ENCODE assay signal across 8 mouse cellular contexts in genomic region chr5:111057084-111057483, GRCm38 (mm10).
DNase-seq lines count a peak whose midpoint lies in the region; ATAC-seq and TF ChIP-seq lines count a peak whose summit lies in the region.

No protein-coding gene starts in this region.

- TF ChIP-seq EP300 in heart, postnatal 0 days (IDR thresholded peaks at IDR 0.05; ENCODE audit: low read depth), result no peak

- no peak overlapping the region for H3K27ac ChIP-seq in heart, postnatal 0 days (ENCODE audit: low read depth)
- H3K27ac ChIP-seq in forebrain, embryonic 14.5 days (ENCODE audit: low read depth, low read length), result peak overlapping the region; percentile 93; the same call in 1 of the 2 replicates

- no peak overlapping the region for H3K9ac ChIP-seq in heart, postnatal 0 days (replicated peaks; ENCODE audit: low read depth, low read length)
- 0 out of 2 replicates have a peak overlapping the region, but pooled peaks have one; percentile 3 for H3K9ac ChIP-seq in forebrain, embryonic 14.5 days (ENCODE audit: low read length)

- 47% methylated on average over 7 of the region's 7 CpGs for WGBS in heart, postnatal 0 days
- 51% methylated on average over 7 of the region's 7 CpGs for WGBS in forebrain, embryonic 14.5 days

- no peak overlapping the region for H3K4me2 ChIP-seq in heart, postnatal 0 days (ENCODE audit: low read depth, low read length)
- H3K4me2 ChIP-seq in forebrain, embryonic 14.5 days (ENCODE audit: low read length), result no peak overlapping the region

- intact Hi-C loops in heart, postnatal 36 days (cut with DNase I), result loop anchor here (5.0 kb wide), 1 partner anchor 80 kb away; no protein-coding TSS in a partner anchor

- no peak for TF ChIP-seq CTCF in heart, postnatal 0 days (IDR thresholded peaks at IDR 0.05; ENCODE audit: low read depth)

- H3K27me3 ChIP-seq in heart, postnatal 0 days (ENCODE audit: control insufficient read depth, insufficient read depth, low read length), result peaks cover 37% of the 10 kb centered on the region
- H3K27me3 ChIP-seq in forebrain, embryonic 14.5 days (replicated peaks; ENCODE audit: control insufficient read depth, insufficient read depth, low read length), result no peaks in the 10 kb centered on the region

- peak; percentile 86 for ATAC-seq in heart, postnatal 0 days (ENCODE audit: insufficient read depth, low read depth)
- peak; percentile 45; the same call in 1 of the 2 replicates for ATAC-seq in forebrain, embryonic 14.5 days
- ATAC-seq in megakaryocyte progenitor cell, adult 5-6 weeks (replicated peaks; ENCODE audit: poor library complexity), result no peak

- H3K36me3 ChIP-seq in heart, postnatal 0 days (replicated peaks; ENCODE audit: control insufficient read depth, insufficient read depth, low read length), result no peaks in the 10 kb centered on the region
- no peaks in the 10 kb centered on the region for H3K36me3 ChIP-seq in forebrain, embryonic 14.5 days (ENCODE audit: control insufficient read depth, insufficient read depth, low read length)

- H3K9me3 ChIP-seq in heart, postnatal 0 days (replicated peaks; ENCODE audit: control insufficient read depth, low read length), result no peaks in the 10 kb centered on the region
- H3K9me3 ChIP-seq in forebrain, embryonic 14.5 days (replicated peaks; ENCODE audit: control insufficient read depth, low read length), result no peaks in the 10 kb centered on the region

- H3K4me3 ChIP-seq in heart, postnatal 0 days (ENCODE audit: low read depth, low read length), result no peak overlapping the region
- H3K4me3 ChIP-seq in forebrain, embryonic 14.5 days (ENCODE audit: low read depth, low read length), result no peak overlapping the region

- DNase-seq in heart, postnatal 0 days (ENCODE audit: low spot score), result peak; percentile 35
- no peak for DNase-seq in heart, postnatal 36 days
- peak; percentile 29 to 31 for DNase-seq in CD8-positive naive resting alpha-beta T cell, adult 2 months (ENCODE audit: low read depth in 2 of 2, low spot score in 2 of 2)
- DNase-seq in forebrain, embryonic 14.5 days (ENCODE audit: low spot score), result peak; percentile 64
- peak; percentile 55 for DNase-seq in lung, postnatal 25 days (ENCODE audit: low spot score)
- no peak for DNase-seq in cerebellum, adult 18-20 months
- DNase-seq in layer of hippocampus, adult 11-12 months (ENCODE audit: low spot score), result no peak

- peaks cover 15% of the 10 kb centered on the region; the same call in 1 of the 2 replicates for H3K4me1 ChIP-seq in heart, postnatal 0 days (ENCODE audit: control insufficient read depth, insufficient read depth)
- H3K4me1 ChIP-seq in forebrain, embryonic 14.5 days (ENCODE audit: control insufficient read depth, insufficient read depth, low read length), result peaks cover 66% of the 10 kb centered on the region

Comparison
In these comparisons a context has a peak if more than half of its experiments do, and no peak if none do; other contexts are left out.
1. DNase-seq: peak in heart, postnatal 0 days (single experiment), CD8-positive naive resting alpha-beta T cell, adult 2 months (2 of 2), forebrain, embryonic 14.5 days (single experiment) and lung, postnatal 25 days (single experiment); none in heart, postnatal 36 days (0 of 2), cerebellum, adult 18-20 months (0 of 2) and layer of hippocampus, adult 11-12 months (single experiment).